Mouse (Mus musculus): Measurements from ENCODE around the gene Slc6a11. TPM values are rescaled to one million over a fixed set of nuclear protein-coding genes. Genes with fewer than 3 reads are reported as not detected.

Gene Slc6a11
- polyA plus RNA-seq, 1 experiment from 2014 or later = not detected

DNA sequence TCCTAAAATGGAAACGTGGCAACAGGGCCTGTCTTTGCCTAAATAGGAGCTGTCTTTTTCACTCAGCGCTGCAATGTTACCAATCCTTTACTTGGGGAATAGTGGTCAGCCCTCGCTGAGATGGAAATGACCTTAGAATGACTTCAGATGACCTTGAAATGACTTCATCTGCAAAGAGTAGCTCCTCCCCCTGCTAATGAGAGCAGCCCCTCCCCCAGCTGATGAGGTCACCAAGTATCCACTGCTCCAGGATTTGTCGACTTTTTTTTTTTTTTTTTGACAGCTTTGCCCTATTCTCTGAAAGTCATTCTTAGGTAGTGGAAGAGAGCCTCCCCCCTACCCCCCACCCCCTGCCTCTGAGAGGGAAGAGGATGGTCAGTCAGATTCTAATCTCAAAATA lies 154.4 kb downstream of the Slc6a11 start:
- peaks cover 6% of the 10 kb centered on the region; the same call in 1 of the 2 replicates for H3K4me1 ChIP-seq (replicated peaks)
- no peaks in the 10 kb centered on the region for H3K36me3 ChIP-seq
- H3K27me3 ChIP-seq (replicated peaks) = peaks cover 97% of the 10 kb centered on the region
- H3K4me3 ChIP-seq = no peak overlapping the region
- H3K9ac ChIP-seq = no peak overlapping the region
- no peak overlapping the region for H3K4me2 ChIP-seq
- H3K9me3 ChIP-seq (replicated peaks) = no peaks in the 10 kb centered on the region; the same call in 1 of the 2 replicates
- no peak for ATAC-seq (ENCODE audit: insufficient number of reproducible peaks, low FRiP score)
- WGBS = 20% methylated on average over 4 of the region's 4 CpGs
- H3K27ac ChIP-seq (ENCODE audit: poor library complexity, severe bottlenecking) = no peak overlapping the region

DNA sequence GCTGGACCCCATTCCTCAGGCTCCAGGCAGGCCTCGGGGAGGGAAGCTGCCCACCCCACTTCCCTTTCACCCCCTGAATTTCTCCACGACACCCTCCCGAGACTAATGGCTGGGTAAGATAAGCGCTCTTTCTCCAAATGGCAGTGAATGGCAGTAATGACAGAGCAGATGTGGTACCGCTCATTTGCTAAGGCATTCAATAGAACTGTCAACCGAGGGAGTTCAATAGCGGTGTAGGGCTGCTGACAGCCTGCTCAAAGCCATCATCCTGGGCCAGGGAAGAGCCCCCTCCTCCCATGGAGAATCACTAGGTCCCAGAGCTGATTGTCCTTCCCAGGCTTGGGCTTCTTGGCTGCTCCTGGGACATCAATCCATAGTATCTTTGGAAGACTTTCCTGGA lies 158.1 kb downstream of the Slc6a11 start:
- ATAC-seq (ENCODE audit: insufficient number of reproducible peaks, low FRiP score) = no peak

DNA sequence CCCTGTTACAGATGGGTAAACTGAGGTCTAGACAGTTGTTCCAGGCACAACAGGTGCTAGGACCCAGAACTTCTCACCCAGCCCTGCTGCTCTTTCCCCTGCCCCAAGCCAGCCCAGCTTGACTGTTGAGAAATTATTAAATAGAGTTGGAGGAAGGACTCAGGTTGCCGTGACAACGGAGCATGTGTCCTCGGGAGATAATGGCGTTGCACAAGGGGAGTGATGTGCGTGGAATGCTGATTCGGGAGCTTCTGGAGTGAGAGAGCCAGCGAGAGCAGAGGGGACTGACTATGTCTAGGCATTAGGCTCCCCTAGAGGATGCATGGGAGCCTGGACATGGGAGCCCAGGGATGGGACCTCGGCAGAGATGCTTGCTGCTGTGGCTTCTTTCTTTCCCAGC lies 159.1 kb downstream of the Slc6a11 start:
- H3K4me3 ChIP-seq = no peak overlapping the region
- peaks cover 68% of the 10 kb centered on the region for H3K27me3 ChIP-seq (replicated peaks)
- H3K9me3 ChIP-seq (replicated peaks) = no peaks in the 10 kb centered on the region
- no peak for ATAC-seq (ENCODE audit: insufficient number of reproducible peaks, low FRiP score)
- H3K9ac ChIP-seq = no peak overlapping the region
- 0 out of 2 replicates have a peak, but pooled peaks cover 2% of the 10 kb centered on the region for H3K4me1 ChIP-seq (replicated peaks)
- H3K4me2 ChIP-seq = no peak overlapping the region
- H3K27ac ChIP-seq (ENCODE audit: poor library complexity, severe bottlenecking) = no peak overlapping the region
- no peaks in the 10 kb centered on the region for H3K36me3 ChIP-seq
- 45% methylated on average over 8 of the region's 8 CpGs for WGBS

More for the DNA sequence above, 158.1 kb downstream of the Slc6a11 start:
- Histone ChIP-seq H3K27me3 (replicated peaks) (peaks cover 70% of the 10 kb centered on the region), H3K4me1 (replicated peaks) (0 out of 2 replicates have a peak, but pooled peaks cover 4% of the 10 kb centered on the region), H3K4me3 (no peak overlapping the region), H3K9ac (no peak overlapping the region), H3K36me3 (no peaks in the 10 kb centered on the region), H3K27ac (ENCODE audit: poor library complexity, severe bottlenecking) (no peak overlapping the region), H3K4me2 (no peak overlapping the region), H3K9me3 (replicated peaks) (no peaks in the 10 kb centered on the region)
- 27% methylated on average over 7 of the region's 7 CpGs for WGBS

DNA sequence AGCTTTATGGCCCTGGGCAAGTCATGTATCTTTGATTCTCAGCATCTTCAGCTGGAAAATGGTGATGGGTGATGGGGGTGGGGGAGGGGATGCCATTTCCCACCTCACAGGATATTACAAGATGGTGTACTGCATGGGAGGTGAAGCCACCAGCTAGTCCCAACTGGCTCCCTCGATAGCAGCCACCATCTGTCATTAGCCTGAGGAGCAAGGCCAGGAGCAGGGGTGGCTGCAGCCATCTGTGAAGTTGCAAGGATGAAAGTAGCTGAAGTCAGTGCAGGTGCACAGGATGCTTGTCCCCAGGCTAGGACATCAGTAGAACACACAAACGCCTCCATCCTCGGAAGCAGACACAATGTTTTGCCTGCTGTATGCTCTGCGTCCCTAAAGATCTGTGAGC lies 159.9 kb downstream of the Slc6a11 start:
- H3K4me3 ChIP-seq = no peak overlapping the region
- no peaks in the 10 kb centered on the region for H3K9me3 ChIP-seq (replicated peaks)
- no peak for ATAC-seq (ENCODE audit: insufficient number of reproducible peaks, low FRiP score)
- peaks cover 62% of the 10 kb centered on the region for H3K27me3 ChIP-seq (replicated peaks)
- H3K4me1 ChIP-seq (replicated peaks) = no peaks in the 10 kb centered on the region
- H3K4me2 ChIP-seq = no peak overlapping the region
- no peak overlapping the region for H3K27ac ChIP-seq (ENCODE audit: poor library complexity, severe bottlenecking)
- no peaks in the 10 kb centered on the region for H3K36me3 ChIP-seq
- WGBS = 57% methylated on average over 4 of the region's 4 CpGs
- H3K9ac ChIP-seq = no peak overlapping the region

DNA sequence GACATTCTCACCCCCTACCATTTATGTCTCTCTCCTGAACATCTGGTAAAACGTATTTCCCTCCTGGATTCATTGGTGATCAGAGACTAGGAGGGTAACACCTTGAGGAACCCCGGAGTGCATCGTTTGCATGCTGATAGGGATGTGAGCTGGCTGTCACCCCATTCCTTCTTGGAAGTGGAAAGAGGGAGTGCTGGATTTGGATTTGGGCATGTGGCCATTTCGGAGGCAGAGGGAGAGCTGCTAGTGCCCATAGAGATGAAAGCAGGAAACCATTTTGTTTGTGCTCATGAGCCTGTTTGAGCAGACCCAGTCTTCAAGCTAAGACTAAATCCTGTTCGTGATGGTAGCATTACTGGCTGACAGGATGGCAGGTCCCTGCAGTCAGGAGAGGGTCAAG lies 160.4 kb downstream of the Slc6a11 start:
- no peak for ATAC-seq (ENCODE audit: insufficient number of reproducible peaks, low FRiP score)
- WGBS = 37% methylated on average over 5 of the region's 5 CpGs
- Histone ChIP-seq H3K4me3 (no peak overlapping the region), H3K27ac (ENCODE audit: poor library complexity, severe bottlenecking) (no peak overlapping the region), H3K27me3 (replicated peaks) (peaks cover 57% of the 10 kb centered on the region), H3K9me3 (replicated peaks) (no peaks in the 10 kb centered on the region), H3K4me2 (no peak overlapping the region), H3K36me3 (no peaks in the 10 kb centered on the region), H3K9ac (no peak overlapping the region), H3K4me1 (replicated peaks) (peaks cover 1% of the 10 kb centered on the region; the same call in 1 of the 2 replicates)

DNA sequence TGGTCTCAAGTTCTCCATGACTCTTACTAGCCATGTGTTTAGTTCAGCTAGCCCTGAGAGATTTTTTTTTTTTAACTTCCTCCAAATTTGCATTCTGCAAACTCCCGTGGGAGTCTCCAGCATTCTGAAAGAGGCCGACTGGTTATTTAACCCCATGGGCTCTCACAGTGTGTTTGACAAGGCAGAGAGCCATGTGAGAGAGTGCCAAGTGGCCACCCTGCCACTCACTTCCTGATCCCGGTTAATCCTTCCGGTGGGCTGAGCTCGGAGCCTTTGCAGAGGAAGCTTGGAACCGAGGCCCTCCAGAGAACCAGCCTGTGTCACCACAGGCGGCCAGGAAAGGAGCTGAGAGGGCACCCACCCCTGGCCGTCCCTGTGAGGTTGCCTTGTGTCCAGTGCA lies 162.5 kb downstream of the Slc6a11 start:
- ATAC-seq (ENCODE audit: insufficient number of reproducible peaks, low FRiP score) = no peak
- H3K4me1 ChIP-seq (replicated peaks) = peaks cover 15% of the 10 kb centered on the region; the same call in 1 of the 2 replicates
- H3K27ac ChIP-seq (ENCODE audit: poor library complexity, severe bottlenecking) = no peak overlapping the region
- peaks cover 38% of the 10 kb centered on the region for H3K27me3 ChIP-seq (replicated peaks)
- 24% methylated on average over 8 of the region's 8 CpGs for whole genome bisulfite sequencing
- no peaks in the 10 kb centered on the region for H3K36me3 ChIP-seq
- H3K4me3 ChIP-seq = no peak overlapping the region
- H3K9me3 ChIP-seq (replicated peaks) = no peaks in the 10 kb centered on the region
- H3K9ac ChIP-seq = no peak overlapping the region
- no peak overlapping the region for H3K4me2 ChIP-seq

DNA sequence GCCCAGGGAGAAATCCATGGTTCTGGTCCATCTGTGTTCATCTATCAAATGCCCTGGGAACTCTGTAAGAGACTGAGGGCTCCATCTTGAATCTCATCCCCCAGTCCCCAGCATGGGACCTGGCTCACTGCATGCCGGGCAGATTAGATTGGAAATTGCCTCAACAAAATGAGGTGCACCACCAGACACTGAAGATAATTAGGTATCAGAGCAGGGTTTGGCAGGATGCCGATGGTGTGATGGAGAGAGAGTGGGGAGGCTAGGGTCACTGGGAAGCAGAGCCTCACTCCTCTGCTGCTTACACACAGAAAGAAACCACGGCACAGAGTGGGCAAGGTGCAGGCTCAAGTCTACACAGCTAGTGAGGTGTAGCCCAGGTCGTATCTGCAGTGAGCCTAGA lies 164.0 kb downstream of the Slc6a11 start:
- WGBS = 73% methylated on average over 4 of the region's 4 CpGs
- H3K9me3 ChIP-seq (replicated peaks) = no peaks in the 10 kb centered on the region
- H3K27ac ChIP-seq (ENCODE audit: poor library complexity, severe bottlenecking) = no peak overlapping the region
- H3K36me3 ChIP-seq = no peaks in the 10 kb centered on the region
- peaks cover 15% of the 10 kb centered on the region; the same call in 1 of the 2 replicates for H3K4me1 ChIP-seq (replicated peaks)
- H3K4me2 ChIP-seq = no peak overlapping the region
- no peak overlapping the region for H3K9ac ChIP-seq
- ATAC-seq (ENCODE audit: insufficient number of reproducible peaks, low FRiP score) = no peak
- H3K27me3 ChIP-seq (replicated peaks) = peaks cover 28% of the 10 kb centered on the region
- no peak overlapping the region for H3K4me3 ChIP-seq

DNA sequence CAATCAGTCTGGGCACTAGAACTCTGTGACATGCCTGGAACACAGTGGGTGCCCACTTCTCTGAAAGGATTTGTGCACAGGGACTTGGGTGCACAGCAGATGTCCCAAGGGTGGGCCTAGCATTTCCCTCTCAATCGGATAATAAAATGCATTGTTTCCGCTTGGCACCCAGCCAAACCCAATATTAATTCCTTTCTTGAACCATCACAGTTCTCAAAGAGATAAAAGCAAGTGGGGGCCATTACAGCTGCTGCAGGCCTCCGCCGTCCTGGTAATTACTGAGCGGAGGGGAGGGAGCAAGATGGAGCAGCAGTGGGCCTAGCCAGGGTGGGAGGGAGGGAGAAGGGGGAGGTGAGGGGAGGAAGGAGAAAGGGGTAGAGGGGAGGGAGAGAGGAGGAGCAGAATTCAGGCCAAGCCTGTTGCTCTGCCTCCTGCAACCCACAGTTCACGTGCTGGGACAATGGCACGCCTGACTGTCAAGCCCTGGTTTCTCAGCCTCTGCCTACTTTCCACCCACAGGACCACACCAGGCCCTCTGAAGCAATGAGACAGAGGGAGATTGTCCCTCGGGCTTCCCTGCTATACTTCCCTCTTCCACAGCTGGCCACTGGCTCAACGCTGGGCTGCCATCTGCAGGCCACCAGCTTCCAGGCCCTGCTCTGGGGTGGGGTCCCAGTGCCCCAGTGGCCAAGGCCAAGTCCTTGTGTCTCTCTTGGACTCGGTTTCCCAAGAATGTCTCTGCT lies 166.4 kb downstream of the Slc6a11 start:
- WGBS = 50% methylated on average over 10 of the region's 10 CpGs
- ATAC-seq (ENCODE audit: insufficient number of reproducible peaks, low FRiP score) = no peak

More for the DNA sequence above, 166.4 kb downstream of the Slc6a11 start:
- Histone ChIP-seq H3K27me3 (replicated peaks) (peaks cover 23% of the 10 kb centered on the region), H3K9me3 (replicated peaks) (no peaks in the 10 kb centered on the region), H3K4me1 (replicated peaks) (peaks cover 15% of the 10 kb centered on the region; the same call in 1 of the 2 replicates), H3K27ac (ENCODE audit: poor library complexity, severe bottlenecking) (no peak overlapping the region), H3K4me2 (no peak overlapping the region), H3K4me3 (no peak overlapping the region), H3K36me3 (no peaks in the 10 kb centered on the region), H3K9ac (no peak overlapping the region)

Other genes starting within 250 kb of the Slc6a11 start
- 0.03 and 0.10 TPM in 2 replicates for gene Atp2b2, start 88.6 kb upstream of the Slc6a11 start, polyA plus RNA-seq (2016; fragmentation: Nextera tagmentation; extraction: Ambion mirVana)
- 0.05 and 0.17 TPM in 2 replicates for gene Slc6a1, start 151.4 kb downstream of the Slc6a11 start, polyA plus RNA-seq (2016; fragmentation: Nextera tagmentation; extraction: Ambion mirVana)